Mouse (Mus musculus) heart, adult 2 months (tissue): ENCODE results near the gene Upk1b. TPM values are rescaled to one million over a fixed set of nuclear protein-coding genes. Genes with fewer than 3 reads are reported as not detected.
A peak's percentile ranks its signal among the peaks of the same experiment; 100 is the strongest.

ENCODE experiments used
- DNase-seq, 2 experiments: peaks; one replicate each; pipeline ENCODE4 v3.0.0; 2021
- H3K27ac ChIP-seq: fragments of 200-600 bp; 2 replicates; pipeline ENCODE4 v1.8.1; 2022
- H3K27me3 ChIP-seq: fragments of 200-500 bp; 2 replicates; pipeline ENCODE4 v1.6.1; 2012; ENCODE audit warnings: mild to moderate bottlenecking, low read length, inconsistent platforms, mixed read lengths; ENCODE audit not compliant: control insufficient read depth, insufficient read depth
- H3K36me3 ChIP-seq: fragments of 200-500 bp; 2 replicates; pipeline ENCODE4 v1.6.1; 2012; ENCODE audit warnings: low read length, inconsistent platforms; ENCODE audit not compliant: control insufficient read depth, insufficient read depth
- H3K4me1 ChIP-seq: fragments of 200-500 bp; 2 replicates; pipeline ENCODE4 v1.6.1; 2011; ENCODE audit warnings: low read length; ENCODE audit not compliant: control insufficient read depth, insufficient read depth
- H3K4me3 ChIP-seq: fragments of 200-600 bp; 2 replicates; pipeline ENCODE4 v1.8.1; 2022
- H3K79me2 ChIP-seq: fragments of 200-500 bp; replicated peaks from 2 replicates; pipeline ENCODE4 v1.6.1; 2012; ENCODE audit warnings: mild to moderate bottlenecking, inconsistent platforms, low read length, moderate library complexity, mixed read lengths; ENCODE audit not compliant: control insufficient read depth, insufficient read depth
- H3K9ac ChIP-seq: fragments of 200-500 bp; 2 replicates; pipeline ENCODE4 v1.6.1; 2012; ENCODE audit warnings: low read depth, mild to moderate bottlenecking, control low read depth, inconsistent platforms, low read length, mixed read lengths
- CTCF ChIP-seq: fragments of 200-600 bp; IDR thresholded peaks from 2 replicates; pipeline ENCODE4 v1.8.1; 2022; ENCODE audit warnings: antibody characterized with exemption, mild to moderate bottlenecking, moderate library complexity
- EP300 ChIP-seq: fragments of 200-500 bp; IDR thresholded peaks from 2 replicates; pipeline ENCODE4 v1.6.1; 2011; ENCODE audit warnings: low read depth, low read length, control low read depth; ENCODE audit not compliant: insufficient read depth
- POLR2A ChIP-seq: fragments of 200-500 bp; IDR thresholded peaks from 2 replicates; pipeline ENCODE4 v1.6.1; 2011; ENCODE audit warnings: mild to moderate bottlenecking, low read depth, low read length, control low read depth; ENCODE audit not compliant: insufficient read depth
- WGBS: fragments of 180-500 bp; shearing (Covaris S2); methylation state at CpG from one replicate; pipeline ENCODE4 v1.1.7; 2018; 5-methylcytosine and 5-hydroxymethylcytosine counted together
- intact Hi-C: fragments of 180-260 bp; cut with DNase I; formaldehyde crosslinking; loops from one replicate; pipeline ENCODE4 v1.15.1; 2025
- polyA plus RNA-seq: library from polyadenylated mRNA; depleted of rRNA; stranded (reverse); fragments of >200 nt; gene quantifications from 2 replicates; pipeline ENCODE4 v1.2.3, GENCODE M21; 2012
- total RNA-seq, 2 experiments: library from RNA; stranded (reverse); gene quantifications; 2 replicates each; pipeline ENCODE4 v1.2.3; 2021

The Upk1b gene
- total and polyA plus RNA-seq, 3 experiments: 3.2 to 8.4 (median 3.8) TPM

- Histone ChIP-seq H3K4me1 (peaks cover 5% of the 10 kb centered on the region), H3K36me3 (peaks cover 6% of the 10 kb centered on the region)
These were observed 44.5 kb downstream of the Upk1b start for GRCm38 (mm10) chr16:38755452-38756176.

GRCm38 (mm10) chr16:38753631-38754030 is 46.5 kb downstream of the Upk1b start:
- Histone ChIP-seq H3K4me1 (peaks cover 5% of the 10 kb centered on the region), H3K4me3 (no peak overlapping the region), H3K9ac (no peak overlapping the region), H3K27ac (no peak overlapping the region), H3K27me3 (no peaks in the 10 kb centered on the region), H3K79me2 (no peaks in the 10 kb centered on the region), H3K36me3 (peaks cover 6% of the 10 kb centered on the region)
- WGBS: 40% methylated on average over 11 of the region's 11 CpGs
- TF ChIP-seq CTCF (no peak), EP300 (no peak), POLR2A (no peak)
- no peak for DNase-seq
- intact Hi-C loops: no loop called here

More at GRCm38 (mm10) chr16:38755452-38756176, 44.5 kb downstream of the Upk1b start:
- TF ChIP-seq EP300 (no peak), CTCF (no peak), POLR2A (no peak)
- H3K4me3 ChIP-seq: no peak overlapping the region
- intact Hi-C loops: loop anchor here (1.0 to 2.0 kb wide), 2 partner anchors 13 kb away; partner anchors contain the start of gene B4galt4
- 53% methylated on average over 7 of the region's 7 CpGs for WGBS
- H3K79me2 ChIP-seq: no peaks in the 10 kb centered on the region
- peak overlapping the region; percentile 8 for H3K27ac ChIP-seq
- no peaks in the 10 kb centered on the region for H3K27me3 ChIP-seq
- no peak for DNase-seq
- H3K9ac ChIP-seq: no peak overlapping the region

GRCm38 (mm10) chr16:38750803-38751202 is 49.3 kb downstream of the Upk1b start:
- Histone ChIP-seq H3K27me3 (no peaks in the 10 kb centered on the region), H3K79me2 (no peaks in the 10 kb centered on the region), H3K4me3 (no peak overlapping the region), H3K27ac (no peak overlapping the region), H3K4me1 (peaks cover 3% of the 10 kb centered on the region; the same call in 1 of the 2 replicates), H3K36me3 (peaks cover 6% of the 10 kb centered on the region), H3K9ac (no peak overlapping the region)
- DNase-seq: no peak
- 83% methylated on average over 6 of the region's 6 CpGs for WGBS
- TF ChIP-seq CTCF (no peak), POLR2A (no peak), EP300 (no peak)
- intact Hi-C loops: no loop called here

- Histone ChIP-seq H3K79me2 (peaks cover 1% of the 10 kb centered on the region; the same call in 1 of the 2 replicates), H3K9ac (peak overlapping the region; percentile 50; the same call in 1 of the 2 replicates), H3K27me3 (no peaks in the 10 kb centered on the region), H3K4me3 (peak overlapping the region; percentile 10; the same call in 1 of the 2 replicates), H3K36me3 (peaks cover 13% of the 10 kb centered on the region), H3K27ac (peak overlapping the region; percentile 71), H3K4me1 (peaks cover 5% of the 10 kb centered on the region)
- no peak for DNase-seq
- intact Hi-C loops: loop anchor here (2.0 kb wide), 1 partner anchor 13 kb away; no protein-coding TSS in a partner anchor
- WGBS: 85% methylated on average over 10 of the region's 10 CpGs
- TF ChIP-seq CTCF (no peak), EP300 (no peak), POLR2A (peak; percentile 58; the same call in 1 of the 2 replicates)
These were observed 56.0 kb downstream of the Upk1b start for GRCm38 (mm10) chr16:38743941-38744673.

- no peak for DNase-seq
- intact Hi-C loops: loop anchor here (1.0 to 2.0 kb wide), 2 partner anchors 11 to 14 kb away; no protein-coding TSS in a partner anchor
- TF ChIP-seq POLR2A (0 out of 2 replicates have a peak, but pooled peaks have one; percentile 13), EP300 (no peak), CTCF (no peak)
- Histone ChIP-seq H3K9ac (peak overlapping the region; percentile 89), H3K4me1 (peaks cover 5% of the 10 kb centered on the region), H3K27ac (peak overlapping the region; percentile 90), H3K79me2 (peaks cover 1% of the 10 kb centered on the region; the same call in 1 of the 2 replicates), H3K4me3 (peak overlapping the region; percentile 81), H3K27me3 (no peaks in the 10 kb centered on the region), H3K36me3 (peaks cover 13% of the 10 kb centered on the region)
- under 1% methylated on average over 13 of the region's 13 CpGs for WGBS
These were observed 57.4 kb downstream of the Upk1b start for GRCm38 (mm10) chr16:38742659-38743131.
